Mouse (Mus musculus): ENCODE results near the gene Myh9. TPM values are rescaled to one million over a fixed set of nuclear protein-coding genes. Genes with fewer than 3 reads are reported as not detected.
"Not testable (repeated sequence)": the region's sequence is repeated elsewhere in the genome, so short reads cannot be mapped to it uniquely, and the experiment has no call there.

Myh9 gene
- total RNA-seq, 2 experiments from 2014 or later, result 117 to 119 TPM

- not testable (repeated sequence) for DNase-seq
Observed at GRCm38 (mm10) chr15:77843494-77844041, 1.6 kb upstream of the Myh9 start.

- DNase-seq, result no peak
Observed at GRCm38 (mm10) chr15:77843046-77843445, 1.1 kb upstream of the Myh9 start.

- DNase-seq, result peak; percentile 82
Observed at GRCm38 (mm10) chr15:77841361-77842046, 471 bp downstream of the Myh9 start.

GRCm38 (mm10) chr15:77840450-77841360 is 1.3 kb downstream of the Myh9 start:
- no peak for DNase-seq

- no peak for DNase-seq
Observed at GRCm38 (mm10) chr15:77839529-77840286, 2.3 kb downstream of the Myh9 start.

- DNase-seq, result no peak
Observed at GRCm38 (mm10) chr15:77838530-77839387, 3.2 kb downstream of the Myh9 start.

- no peak for DNase-seq
Observed at GRCm38 (mm10) chr15:77837444-77838117, 4.4 kb downstream of the Myh9 start.

GRCm38 (mm10) chr15:77836692-77837443 is 5.1 kb downstream of the Myh9 start:
- peak in 1 of 2 experiments; percentile 33 for DNase-seq

GRCm38 (mm10) chr15:77835930-77836653 is 5.9 kb downstream of the Myh9 start:
- peak in 1 of 2 experiments; percentile 47 for DNase-seq

GRCm38 (mm10) chr15:77834336-77835268 is 7.4 kb downstream of the Myh9 start:
- DNase-seq, result no peak

GRCm38 (mm10) chr15:77833731-77834130 is 8.2 kb downstream of the Myh9 start:
- DNase-seq, result no peak

GRCm38 (mm10) chr15:77833083-77833482 is 8.9 kb downstream of the Myh9 start:
- DNase-seq, result no peak

- no peak for DNase-seq
Observed at GRCm38 (mm10) chr15:77832458-77832904, 9.5 kb downstream of the Myh9 start.

GRCm38 (mm10) chr15:77831754-77832457 is 10.1 kb downstream of the Myh9 start:
- DNase-seq, result no peak

GRCm38 (mm10) chr15:77831138-77831579 is 10.8 kb downstream of the Myh9 start:
- DNase-seq, result no peak

GRCm38 (mm10) chr15:77830481-77831137 is 11.4 kb downstream of the Myh9 start:
- no peak for DNase-seq

- DNase-seq, result no peak
Observed at GRCm38 (mm10) chr15:77829542-77829941, 12.4 kb downstream of the Myh9 start.
